Mouse (Mus musculus): ENCODE results near the gene Gnptg. TPM values are rescaled to one million over a fixed set of nuclear protein-coding genes. Genes with fewer than 3 reads are reported as not detected.
"Not testable (repeated sequence)": the region's sequence is repeated elsewhere in the genome, so short reads cannot be mapped to it uniquely, and the experiment has no call there.

The Gnptg gene
- total and polyA plus RNA-seq, 3 experiments, result 8.7 to 10.8 TPM; not detected in 1

DNA sequence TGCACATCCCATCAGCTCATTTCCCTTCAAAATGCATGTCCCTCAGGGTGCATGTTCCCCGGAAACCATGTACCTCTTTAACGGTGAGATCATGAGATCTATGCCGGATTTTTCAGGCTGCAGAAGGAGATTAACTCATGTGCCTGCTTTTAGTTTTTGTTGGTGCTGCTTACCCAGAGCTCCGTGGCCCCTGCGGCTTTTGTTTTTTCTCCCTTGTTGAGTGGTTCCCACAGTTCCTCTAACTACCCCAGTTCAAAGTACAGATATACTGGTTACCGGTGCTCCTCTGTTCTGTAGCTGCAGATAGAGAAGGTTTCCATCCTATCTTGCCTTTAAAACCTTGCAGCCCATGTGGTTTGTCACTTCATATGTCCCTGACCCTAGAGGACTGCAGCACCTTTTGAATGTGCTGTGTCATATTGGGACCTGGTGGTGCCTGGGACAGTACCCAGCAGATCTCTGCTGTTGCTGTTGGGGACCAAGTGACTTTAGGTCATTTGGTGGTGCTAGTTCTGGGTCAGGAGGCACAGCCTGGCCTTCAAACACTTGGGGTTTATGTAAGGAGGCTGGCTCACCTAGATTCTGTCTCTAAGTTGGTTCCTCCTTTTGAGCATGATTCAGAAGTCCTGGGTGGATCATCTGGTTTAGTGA is 16.8 kb downstream of the Gnptg start (continued):
- TF ChIP-seq E2F4 (IDR thresholded peaks at IDR 0.05; ENCODE audit: borderline replicate concordance, low read depth, low read length) (no peak), RCOR1 (IDR thresholded peaks at IDR 0.05; ENCODE audit: low read depth, low read length) (no peak), ZKSCAN1 (IDR thresholded peaks at IDR 0.05; ENCODE audit: low read depth, low read length) (no peak)

- H3K9ac ChIP-seq (ENCODE audit: control insufficient read depth, low read depth, low read length, poor library complexity, severe bottlenecking), result peak overlapping the region; percentile 96
- DNase-seq (ENCODE audit: low read depth, low spot score); H3K9me3 ChIP-seq (replicated peaks; ENCODE audit: insufficient read depth, low read length); H3K27me3 ChIP-seq (ENCODE audit: control insufficient read depth in 1 of 2, insufficient read depth in 2 of 2, low read length in 2 of 2): not testable (repeated sequence)
- H3K4me3 ChIP-seq (ENCODE audit: control insufficient read depth in 1 of 2, insufficient read depth in 1 of 2, low read depth in 2 of 2, low read length in 2 of 2), result peak overlapping the region; percentile 76 to 86
- H3K27ac ChIP-seq (ENCODE audit: control insufficient read depth, low read depth, low read length), result peak overlapping the region; percentile 92
- H3K36me3 ChIP-seq (ENCODE audit: control insufficient read depth in 1 of 2, insufficient read depth in 2 of 2, low read length in 2 of 2), result peaks cover 1 to 27% of the 10 kb centered on the region in 2 experiments; a peak in 3 of 4 replicates
- peaks cover 7 to 42% of the 10 kb centered on the region in 2 experiments for H3K4me1 ChIP-seq (ENCODE audit: control insufficient read depth in 1 of 2, insufficient read depth in 2 of 2, low read length in 2 of 2)
- TF ChIP-seq HCFC1 (IDR thresholded peaks at IDR 0.05; ENCODE audit: low read depth, low read length) (peak; percentile 41; the same call in 1 of the 2 replicates), NELFE (IDR thresholded peaks at IDR 0.05; ENCODE audit: low read depth, low read length) (peak; percentile 48; the same call in 1 of the 2 replicates)
- H3K79me2 ChIP-seq (ENCODE audit: control insufficient read depth, insufficient read depth, low read length, poor library complexity), result peaks cover 35% of the 10 kb centered on the region
These were observed 17.4 kb downstream of the Gnptg start for GRCm38 (mm10) chr17:25222504-25222940.

GRCm38 (mm10) chr17:25221821-25222503 is 18.0 kb downstream of the Gnptg start:
- Histone ChIP-seq H3K4me1 (ENCODE audit: control insufficient read depth in 1 of 2, insufficient read depth in 2 of 2, low read length in 2 of 2) (peaks cover 7 to 42% of the 10 kb centered on the region in 2 experiments), H3K9me3 (replicated peaks; ENCODE audit: insufficient read depth, low read length) (no peaks in the 10 kb centered on the region), H3K79me2 (ENCODE audit: control insufficient read depth, insufficient read depth, low read length, poor library complexity) (peaks cover 33% of the 10 kb centered on the region), H3K36me3 (ENCODE audit: control insufficient read depth in 1 of 2, insufficient read depth in 2 of 2, low read length in 2 of 2) (peaks cover 1 to 27% of the 10 kb centered on the region in 2 experiments; a peak in 3 of 4 replicates), H3K27me3 (ENCODE audit: control insufficient read depth in 1 of 2, insufficient read depth in 2 of 2, low read length in 2 of 2) (no peaks in the 10 kb centered on the region), H3K27ac (ENCODE audit: control insufficient read depth, low read depth, low read length) (peak overlapping the region; percentile 75), H3K4me3 (ENCODE audit: control insufficient read depth in 1 of 2, insufficient read depth in 1 of 2, low read depth in 2 of 2, low read length in 2 of 2) (peak overlapping the region; percentile 36 to 78), H3K9ac (ENCODE audit: control insufficient read depth, low read depth, low read length, poor library complexity, severe bottlenecking) (peak overlapping the region; percentile 63)
- DNase-seq (ENCODE audit: low read depth, low spot score), result peak; percentile 82
- TF ChIP-seq HCFC1 (IDR thresholded peaks at IDR 0.05; ENCODE audit: low read depth, low read length) (0 out of 2 replicates have a peak, but pooled peaks have one; percentile 50), ZC3H11A (IDR thresholded peaks at IDR 0.05; ENCODE audit: low read depth, low read length) (no peak), UBTF (IDR thresholded peaks at IDR 0.05; ENCODE audit: borderline replicate concordance, insufficient read depth, low read depth, low read length) (no peak), GATA1 (IDR thresholded peaks at IDR 0.05; ENCODE audit: low read depth, low read length) (no peak), RAD21 (IDR thresholded peaks at IDR 0.05; ENCODE audit: low read depth, low read length) (no peak), POLR2AphosphoS2 (IDR thresholded peaks at IDR 0.05; ENCODE audit: low read length) (no peak), TBP (IDR thresholded peaks at IDR 0.05; ENCODE audit: low read depth, low read length) (peak; percentile 23; the same call in 1 of the 2 replicates), ETS1 (IDR thresholded peaks at IDR 0.05; ENCODE audit: low read depth, low read length) (peak; percentile 21; the same call in 1 of the 2 replicates), USF2 (IDR thresholded peaks at IDR 0.05; ENCODE audit: borderline replicate concordance in 1 of 2, insufficient read depth in 1 of 2, low read depth in 1 of 2, low read length in 2 of 2) (no peak), TAL1 (IDR thresholded peaks at IDR 0.05; ENCODE audit: low read length) (no peak), MXI1 (IDR thresholded peaks at IDR 0.05; ENCODE audit: low read depth, low read length) (peak; percentile 50; the same call in 1 of the 2 replicates), BHLHE40 (IDR thresholded peaks at IDR 0.05; ENCODE audit: borderline replicate concordance, low read depth, low read length) (no peak), MAX (IDR thresholded peaks at IDR 0.05; ENCODE audit: low read length) (0 out of 2 replicates have a peak, but pooled peaks have one; percentile 31), ZMIZ1 (IDR thresholded peaks at IDR 0.05; ENCODE audit: low read depth, low read length) (no peak), NRF1 (IDR thresholded peaks at IDR 0.05; ENCODE audit: insufficient read depth, low read depth, low read length, poor library complexity, severe bottlenecking) (no peak), ELF1 (IDR thresholded peaks at IDR 0.05; ENCODE audit: low read depth, low read length) (no peak), TCF12 (IDR thresholded peaks at IDR 0.05; ENCODE audit: low read depth, low read length) (no peak), ZKSCAN1 (IDR thresholded peaks at IDR 0.05; ENCODE audit: low read depth, low read length) (no peak), NELFE (IDR thresholded peaks at IDR 0.05; ENCODE audit: low read depth, low read length) (peak; percentile 19; the same call in 1 of the 2 replicates), POLR2A (IDR thresholded peaks at IDR 0.05; ENCODE audit: control insufficient read depth in 1 of 2, insufficient read depth in 1 of 2, low read depth in 1 of 2, low read length in 2 of 2, poor library complexity in 1 of 2) (peak; percentile 58 to 75; a peak in 3 of 4 replicates), SIN3A (IDR thresholded peaks at IDR 0.05; ENCODE audit: low read length) (no peak; the same call in 1 of the 2 replicates)
